Mouse (Mus musculus) adrenal gland (tissue): ENCODE measurements around the gene Ppt2.

Experiments used
- intact Hi-C: fragments of 180-260 bp; cut with DNase I; formaldehyde crosslinking; loops from one replicate; pipeline ENCODE4 v1.15.1; 2025

Ppt2 gene

GRCm38 (mm10) chr17:34613054-34613645, 15.2 kb downstream of the Ppt2 start:
- intact Hi-C loops: no loop called here

GRCm38 (mm10) chr17:34611050-34611449, 17.3 kb downstream of the Ppt2 start:
- intact Hi-C loops: no loop called here

- intact Hi-C loops: no loop called here
Measured at GRCm38 (mm10) chr17:34607997-34608396, 20.3 kb downstream of the Ppt2 start.

- intact Hi-C loops: no loop called here
Measured at GRCm38 (mm10) chr17:34606186-34607039, 21.9 kb downstream of the Ppt2 start.

- intact Hi-C loops: no loop called here
Measured at GRCm38 (mm10) chr17:34605609-34606008, 22.7 kb downstream of the Ppt2 start.

- intact Hi-C loops: no loop called here
Measured at GRCm38 (mm10) chr17:34604511-34605237, 23.6 kb downstream of the Ppt2 start.

- intact Hi-C loops: no loop called here
Measured at GRCm38 (mm10) chr17:34604061-34604508, 24.2 kb downstream of the Ppt2 start, which contains the start of gene Agpat1. Gene Agpat1 (plus strand): TSS chr17:34604262.

GRCm38 (mm10) chr17:34603375-34604060, 24.8 kb downstream of the Ppt2 start, which contains the start of gene Rnf5:
Gene Rnf5 (minus strand): TSS chr17:34603690.
- intact Hi-C loops: no loop called here

GRCm38 (mm10) chr17:34601796-34602195, 26.5 kb downstream of the Ppt2 start:
- intact Hi-C loops: no loop called here

- intact Hi-C loops: no loop called here
Measured at GRCm38 (mm10) chr17:34599891-34600290, 28.4 kb downstream of the Ppt2 start.

GRCm38 (mm10) chr17:34597566-34598095, 30.7 kb downstream of the Ppt2 start, which contains the start of gene Ager:
Gene Ager (plus strand): TSS chr17:34597862.
- intact Hi-C loops: no loop called here

GRCm38 (mm10) chr17:34596098-34596497, 32.2 kb downstream of the Ppt2 start:
- intact Hi-C loops: no loop called here

GRCm38 (mm10) chr17:34593752-34594525, 34.4 kb downstream of the Ppt2 start:
- intact Hi-C loops: no loop called here

GRCm38 (mm10) chr17:34592581-34593549, 35.4 kb downstream of the Ppt2 start:
- intact Hi-C loops: no loop called here

GRCm38 (mm10) chr17:34591994-34592375, 36.3 kb downstream of the Ppt2 start:
- intact Hi-C loops: no loop called here

GRCm38 (mm10) chr17:34591029-34591993, 37.0 kb downstream of the Ppt2 start, which contains the start of gene Pbx2:
Gene Pbx2 (plus strand): TSS chr17:34591266.
- intact Hi-C loops: no loop called here

GRCm38 (mm10) chr17:34590154-34590987, 37.9 kb downstream of the Ppt2 start:
- intact Hi-C loops: no loop called here
